Mouse (Mus musculus): ENCODE data around the gene Sirpa.

Sirpa gene
- long read RNA-seq, experiment 1, transcript Sirpa-203 (8 exons, 3,982 nt) = major isoform, 5 of 22 reads
- long read RNA-seq, experiment 1, partial matches to known transcripts = 2 of 22 reads
- long read RNA-seq, experiment 1, other reads (novel, unspliced or antisense) = 10 of 22 reads
- long read RNA-seq, experiment 2, partial matches to known transcripts = 0 of 9 reads
- long read RNA-seq, experiment 2, other reads (novel, unspliced or antisense) = 5 of 9 reads

DNA sequence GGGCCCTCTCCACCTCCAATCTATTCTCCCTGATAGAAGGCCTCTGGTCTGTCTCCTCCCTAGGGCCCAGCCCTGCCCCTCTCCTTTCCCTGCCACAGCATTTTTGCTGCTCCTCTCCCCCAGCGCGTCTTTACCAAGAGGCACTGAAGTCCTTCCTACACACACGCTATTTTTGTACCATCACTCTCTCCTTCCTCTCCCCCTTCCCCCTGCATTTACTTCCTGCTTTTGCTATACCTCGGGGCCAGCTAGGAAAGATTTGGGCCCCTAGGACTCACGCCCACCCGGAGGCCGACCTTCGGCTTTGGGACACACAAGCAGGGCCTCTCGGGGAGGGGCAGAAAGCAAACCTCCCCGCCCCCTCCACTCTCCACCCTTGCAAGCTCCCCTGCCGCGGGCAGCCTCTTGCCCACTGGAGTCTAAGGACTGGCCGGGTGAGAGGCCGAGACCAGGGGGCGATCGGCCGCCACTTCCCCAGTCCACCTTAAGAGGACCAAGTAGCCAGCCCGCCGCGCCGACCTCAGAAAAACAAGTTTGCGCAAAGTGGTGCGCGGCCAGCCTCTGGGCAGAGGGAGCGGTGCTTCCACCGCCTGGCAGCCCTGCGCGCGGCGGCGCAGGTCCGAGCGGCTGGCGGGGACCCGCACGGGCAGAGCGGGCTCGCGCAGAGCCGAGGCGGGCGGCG is at the start of gene Sirpa:
Sirpa (plus strand) TSS at position 377 of the 682 bp plus-strand sequence.
- intact Hi-C loops (cut with DNase I) = no loop called here

DNA sequence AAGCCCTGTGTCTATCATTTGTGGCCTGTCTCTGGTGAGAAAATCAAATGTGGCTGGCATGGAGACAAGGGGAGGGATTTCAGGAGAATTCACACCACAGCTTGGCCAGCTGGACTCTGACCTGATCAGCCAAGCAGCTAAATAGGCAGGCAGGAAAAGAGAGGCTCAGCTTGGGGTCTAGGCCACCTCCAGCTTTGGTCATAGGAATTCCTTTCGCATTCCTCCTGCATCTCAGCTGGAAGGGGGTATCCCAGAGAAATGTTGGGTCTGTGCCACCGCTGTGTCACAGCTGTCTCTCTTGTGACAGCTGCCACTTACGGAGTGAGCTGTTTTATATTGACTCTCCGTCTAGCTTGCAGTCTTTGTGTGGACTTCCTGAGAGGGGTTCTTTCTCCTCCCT is 48.2 kb upstream of the Sirpa start:
- intact Hi-C loops (cut with DNase I) = no loop called here

GRCm38 (mm10) chr2:129544919-129545318 is 47.7 kb upstream of the Sirpa start:
- intact Hi-C loops (cut with DNase I) = no loop called here

DNA sequence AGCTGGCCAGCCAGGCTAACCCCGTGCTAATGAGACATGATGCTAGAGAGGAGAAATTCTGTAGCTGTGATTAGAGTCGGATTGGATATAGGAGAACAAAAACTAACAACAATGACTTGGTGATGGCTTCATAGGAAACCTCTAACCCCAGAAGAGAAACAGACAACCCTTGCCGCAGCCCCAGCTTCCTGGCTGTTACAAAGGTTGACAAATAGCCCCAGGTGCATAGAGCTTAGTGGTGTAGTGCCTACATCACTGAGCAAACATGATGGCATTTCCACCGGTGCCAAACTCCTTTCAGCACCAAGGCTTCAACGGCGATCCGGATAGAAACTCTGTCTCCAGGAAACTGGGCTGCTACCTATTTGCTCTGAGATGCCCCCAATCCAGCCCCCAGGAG is 47.0 kb upstream of the Sirpa start:
- intact Hi-C loops (cut with DNase I) = no loop called here

GRCm38 (mm10) chr2:129546772-129547171 is 45.9 kb upstream of the Sirpa start:
- intact Hi-C loops (cut with DNase I) = no loop called here

GRCm38 (mm10) chr2:129549537-129550135 is 43.0 kb upstream of the Sirpa start:
- intact Hi-C loops (cut with DNase I) = no loop called here

DNA sequence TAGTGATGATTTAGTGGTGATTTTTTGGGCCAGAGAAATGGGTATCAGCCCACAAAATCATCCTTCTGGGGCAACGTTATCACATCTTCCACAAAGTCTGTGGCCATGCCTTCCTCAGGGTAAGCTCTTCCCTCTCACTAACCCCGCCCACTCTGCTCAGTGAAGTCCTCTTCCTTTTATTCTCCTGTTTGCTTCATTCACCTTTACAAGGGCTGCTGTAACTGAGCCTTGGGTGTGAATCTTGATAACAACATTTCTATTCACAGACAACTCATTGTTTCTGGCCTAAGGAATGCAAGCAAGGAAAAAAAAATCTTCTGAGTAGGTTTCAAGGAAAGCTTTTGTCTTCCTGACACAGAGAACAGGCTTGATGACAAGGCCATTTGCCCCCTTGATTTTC is 41.9 kb upstream of the Sirpa start:
- intact Hi-C loops (cut with DNase I) = no loop called here

- intact Hi-C loops (cut with DNase I) = no loop called here
Observed at GRCm38 (mm10) chr2:129556081-129556480, 36.6 kb upstream of the Sirpa start.

- intact Hi-C loops (cut with DNase I) = no loop called here
Observed at GRCm38 (mm10) chr2:129558008-129558874, 34.4 kb upstream of the Sirpa start.

- intact Hi-C loops (cut with DNase I) = no loop called here
Observed at GRCm38 (mm10) chr2:129558875-129559219, 33.8 kb upstream of the Sirpa start.

DNA sequence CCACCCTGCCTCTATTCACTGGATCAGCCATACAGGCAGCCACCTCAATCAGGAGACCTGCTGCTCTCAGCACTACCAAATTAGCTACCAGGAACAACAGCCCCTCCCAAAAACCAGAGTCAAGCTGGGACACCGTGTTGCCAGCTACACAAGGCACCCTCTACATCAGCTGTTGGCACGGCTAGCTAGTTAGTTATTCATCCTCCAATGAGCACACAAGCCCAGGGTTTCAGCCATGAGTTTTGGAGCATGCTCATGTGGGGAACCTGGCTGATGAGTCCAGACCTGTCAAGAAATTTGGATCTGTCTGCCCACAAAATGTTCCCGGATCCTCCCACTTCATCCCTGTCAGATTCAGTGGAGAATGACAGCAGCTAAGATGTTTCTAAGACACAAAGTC is 30.8 kb upstream of the Sirpa start:
- intact Hi-C loops (cut with DNase I) = no loop called here

- intact Hi-C loops (cut with DNase I) = no loop called here
Observed at GRCm38 (mm10) chr2:129563944-129564709, 28.5 kb upstream of the Sirpa start.

GRCm38 (mm10) chr2:129569120-129569519 is 23.5 kb upstream of the Sirpa start:
- intact Hi-C loops (cut with DNase I) = no loop called here

DNA sequence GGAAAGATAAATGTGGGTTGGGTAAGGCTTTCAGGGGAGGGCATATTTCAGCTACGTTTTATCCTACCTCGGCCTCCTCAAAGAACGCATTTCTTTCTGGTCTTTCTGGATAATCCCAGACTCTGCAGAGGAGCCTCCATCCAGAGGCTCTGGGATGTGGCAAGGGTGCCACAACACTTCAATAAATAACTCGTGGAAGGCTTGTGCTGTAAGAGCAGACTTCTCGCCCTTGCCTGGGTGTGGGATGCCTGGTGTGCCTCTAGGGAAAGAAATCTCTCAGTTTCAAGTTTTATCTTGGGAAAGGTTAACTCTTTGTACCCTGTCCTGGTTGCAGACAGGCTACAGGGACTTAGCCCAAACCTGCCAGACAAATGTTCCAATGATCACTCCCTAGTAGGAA is 23.1 kb upstream of the Sirpa start:
- intact Hi-C loops (cut with DNase I) = no loop called here

DNA sequence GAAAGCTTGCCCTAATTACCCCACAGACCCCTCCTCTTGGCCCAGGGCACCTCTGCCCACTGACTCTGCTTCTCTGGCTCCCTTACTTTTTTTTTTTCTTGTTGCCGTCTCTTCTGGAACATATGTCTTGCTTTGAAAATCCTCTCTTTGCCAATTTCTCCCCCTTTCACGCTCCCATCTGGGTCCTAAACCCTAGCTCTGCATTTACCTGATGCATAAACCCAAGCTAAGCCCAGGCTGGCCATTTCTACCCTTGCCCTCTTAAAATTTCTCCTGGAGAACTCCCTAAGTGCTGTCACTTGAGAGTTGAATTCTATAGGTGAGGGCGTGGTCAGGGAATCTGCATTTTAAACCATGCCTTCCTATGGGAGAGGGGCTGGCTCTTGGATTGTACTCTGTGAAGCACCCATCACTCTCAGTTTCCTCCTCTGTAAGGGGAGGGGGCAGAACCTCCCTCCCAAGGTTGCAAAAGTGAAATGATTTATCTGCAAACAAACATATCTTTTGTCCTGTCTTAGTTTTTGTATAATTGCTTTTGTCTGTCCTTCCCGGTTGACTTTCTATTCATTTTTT is 18.8 kb upstream of the Sirpa start:
- intact Hi-C loops (cut with DNase I) = no loop called here

DNA sequence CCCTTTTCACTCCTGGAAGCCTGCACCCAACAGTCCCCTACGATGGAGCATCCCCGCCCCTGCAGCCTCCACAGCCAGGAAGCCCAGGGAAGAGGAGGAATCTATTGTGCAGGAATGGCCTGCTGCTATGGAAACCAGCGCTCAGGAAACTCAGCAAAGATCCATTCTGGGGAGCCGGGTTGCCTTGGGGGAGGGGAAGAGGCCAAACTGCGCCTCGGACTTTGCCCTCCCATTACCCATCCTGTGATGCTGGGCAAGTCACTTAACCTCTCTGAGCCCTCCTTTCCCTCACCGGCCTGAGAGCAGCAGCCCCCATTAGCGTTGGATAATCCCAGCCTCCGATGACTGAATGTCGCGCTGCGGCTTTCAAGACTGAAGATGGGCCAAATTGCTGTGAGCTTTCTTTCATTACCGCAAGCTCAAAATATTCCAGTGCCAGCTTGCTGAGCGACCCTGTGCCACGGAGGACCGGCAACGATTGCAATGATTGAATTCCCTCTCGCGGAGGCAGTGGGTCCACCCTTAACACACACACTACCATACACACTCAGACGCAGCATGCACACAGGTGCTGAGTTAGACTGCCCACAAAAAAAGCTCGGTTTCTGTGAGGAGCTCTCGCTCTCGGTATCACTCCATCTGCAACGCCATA is 18.1 kb upstream of the Sirpa start:
- intact Hi-C loops (cut with DNase I) = no loop called here

DNA sequence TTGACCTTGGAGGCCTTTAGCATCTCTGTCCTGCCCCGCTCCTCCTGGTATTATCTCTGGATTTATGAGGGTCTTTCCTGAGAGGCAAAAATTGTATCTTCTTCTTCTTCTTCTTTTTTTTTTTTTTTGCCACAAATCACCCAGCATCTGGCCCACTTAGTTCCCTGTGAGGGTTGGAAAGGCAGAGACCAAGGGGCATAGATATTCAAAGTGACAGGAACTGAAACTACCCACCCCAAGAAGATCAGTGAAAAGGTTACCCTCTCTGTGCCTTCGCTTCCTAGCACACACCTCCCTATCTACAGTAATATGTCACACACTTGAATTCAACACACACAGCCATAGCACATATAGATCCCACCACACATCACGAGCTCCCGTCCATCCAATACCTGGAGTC is 17.5 kb upstream of the Sirpa start:
- intact Hi-C loops (cut with DNase I) = no loop called here

- intact Hi-C loops (cut with DNase I) = no loop called here
Observed at GRCm38 (mm10) chr2:129576611-129577447, 15.8 kb upstream of the Sirpa start.

- intact Hi-C loops (cut with DNase I) = no loop called here
Observed at GRCm38 (mm10) chr2:129580656-129581055, 12.0 kb upstream of the Sirpa start.
